Mouse (Mus musculus) gastrocnemius, postnatal 4 days (tissue): ENCODE measurements around the gene Gna12. TPM values are rescaled to one million over a fixed set of nuclear protein-coding genes. Genes with fewer than 3 reads are reported as not detected.

ENCODE experiments used
- DNase-seq, 2 experiments: peaks; one replicate each; pipeline ENCODE4 v3.0.0; 2021 to 2022; ENCODE audit warnings: low spot score in 2 of 2, mixed read lengths in 2 of 2
- total RNA-seq, 2 experiments: library from RNA; stranded (reverse); gene quantifications; 2 replicates each; pipeline ENCODE4 v1.2.3; 2021

The Gna12 gene
- total RNA-seq, 2 experiments from 2014 or later = 52.0 to 55.5 TPM

DNA sequence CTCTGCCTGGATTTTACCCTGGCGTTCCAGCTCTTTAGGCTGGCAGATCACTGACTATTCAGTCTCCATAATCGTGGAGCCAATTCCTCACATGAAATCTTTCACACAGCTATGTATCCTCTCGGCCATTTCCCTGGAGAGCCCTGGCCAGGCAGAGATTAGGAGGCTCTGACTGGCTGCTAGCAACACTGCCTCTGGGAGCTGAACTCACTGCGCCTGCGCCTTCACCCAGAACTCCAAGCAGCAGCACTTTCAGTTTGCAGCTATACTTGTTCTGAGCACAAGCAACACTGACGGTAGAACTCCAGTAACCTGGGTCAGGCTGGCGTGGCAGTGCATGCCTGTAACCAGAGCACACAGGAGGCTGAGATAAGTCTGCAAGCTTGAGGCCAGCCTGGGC is 32.1 kb downstream of the Gna12 start:
- DNase-seq = peak in 1 of 2 experiments; percentile 33

DNA sequence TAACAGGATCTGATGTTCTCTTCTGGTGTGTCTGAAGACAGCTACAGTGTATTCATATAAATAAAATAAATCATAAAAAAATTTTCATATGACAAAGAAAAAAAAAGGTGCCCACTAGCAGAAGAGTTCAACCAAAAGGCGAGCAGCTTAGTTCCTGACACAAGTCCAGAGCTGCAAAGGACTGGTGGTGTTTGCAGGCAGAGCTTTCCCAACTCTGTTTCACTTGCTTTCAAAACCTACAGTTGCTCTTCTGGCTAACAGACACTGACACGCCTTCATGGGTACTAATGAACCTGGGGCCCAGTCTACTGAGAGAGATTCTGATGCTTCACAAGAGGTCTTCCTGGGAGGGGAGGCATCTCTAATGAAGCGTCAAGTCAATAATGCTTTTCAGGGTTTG is 34.2 kb downstream of the Gna12 start:
- no peak for DNase-seq

DNA sequence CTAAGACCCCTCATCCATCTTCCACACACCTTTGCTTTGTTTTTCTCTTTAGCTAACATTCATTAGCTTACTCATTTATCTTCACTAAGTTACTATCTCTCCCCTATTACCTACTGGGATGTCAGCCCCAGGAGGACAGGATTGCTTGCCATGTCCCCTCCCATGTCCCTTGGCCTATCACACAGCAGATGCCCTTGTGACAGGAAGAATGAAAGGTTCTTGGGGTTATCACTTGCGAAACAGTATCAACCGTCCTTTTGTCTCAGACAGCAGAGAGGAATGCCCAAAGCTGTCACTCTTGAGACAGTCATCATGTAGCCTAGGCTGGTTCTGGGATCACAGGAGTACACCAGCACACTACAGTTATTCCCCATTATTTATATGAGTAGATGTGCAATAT is 35.1 kb downstream of the Gna12 start:
- DNase-seq = no peak

DNA sequence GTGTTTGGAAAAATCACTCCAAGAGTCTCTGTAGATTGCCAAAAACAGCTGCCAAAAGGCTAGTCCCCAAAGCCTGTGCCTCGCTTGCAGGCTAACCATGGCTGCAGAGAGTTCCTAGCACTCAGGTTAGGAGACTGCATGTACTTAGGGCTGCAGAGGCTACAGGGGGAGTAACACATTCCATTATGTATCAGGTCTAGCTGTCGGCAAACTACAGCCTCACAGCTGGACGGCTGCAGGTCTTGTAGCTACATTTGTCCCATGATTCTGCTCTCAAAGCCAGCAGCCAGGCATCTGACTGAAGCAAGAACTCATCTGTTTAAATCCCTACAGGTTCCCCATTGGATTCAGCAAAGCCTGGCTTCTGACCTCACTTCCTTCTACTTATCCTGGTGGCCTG is 35.5 kb downstream of the Gna12 start:
- no peak for DNase-seq

DNA sequence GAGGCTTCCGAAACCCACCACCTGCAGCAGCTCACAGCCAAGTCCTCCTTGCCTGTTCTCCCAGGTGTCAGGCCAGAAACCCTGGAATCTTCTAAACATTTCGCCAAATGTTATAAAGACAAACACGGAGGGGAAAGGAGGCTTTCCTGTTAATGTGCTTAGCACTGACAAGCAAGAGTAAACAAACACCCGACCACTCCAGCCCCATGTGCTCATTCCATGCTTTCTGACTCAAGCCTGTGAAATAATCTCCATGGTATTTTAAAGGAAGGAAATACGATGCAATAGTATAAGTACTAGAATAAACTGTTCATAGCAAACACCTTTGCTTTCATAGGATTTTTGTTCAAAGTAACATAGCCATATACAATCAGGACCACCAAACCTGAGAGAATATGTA is 38.0 kb downstream of the Gna12 start:
- no peak for DNase-seq

DNA sequence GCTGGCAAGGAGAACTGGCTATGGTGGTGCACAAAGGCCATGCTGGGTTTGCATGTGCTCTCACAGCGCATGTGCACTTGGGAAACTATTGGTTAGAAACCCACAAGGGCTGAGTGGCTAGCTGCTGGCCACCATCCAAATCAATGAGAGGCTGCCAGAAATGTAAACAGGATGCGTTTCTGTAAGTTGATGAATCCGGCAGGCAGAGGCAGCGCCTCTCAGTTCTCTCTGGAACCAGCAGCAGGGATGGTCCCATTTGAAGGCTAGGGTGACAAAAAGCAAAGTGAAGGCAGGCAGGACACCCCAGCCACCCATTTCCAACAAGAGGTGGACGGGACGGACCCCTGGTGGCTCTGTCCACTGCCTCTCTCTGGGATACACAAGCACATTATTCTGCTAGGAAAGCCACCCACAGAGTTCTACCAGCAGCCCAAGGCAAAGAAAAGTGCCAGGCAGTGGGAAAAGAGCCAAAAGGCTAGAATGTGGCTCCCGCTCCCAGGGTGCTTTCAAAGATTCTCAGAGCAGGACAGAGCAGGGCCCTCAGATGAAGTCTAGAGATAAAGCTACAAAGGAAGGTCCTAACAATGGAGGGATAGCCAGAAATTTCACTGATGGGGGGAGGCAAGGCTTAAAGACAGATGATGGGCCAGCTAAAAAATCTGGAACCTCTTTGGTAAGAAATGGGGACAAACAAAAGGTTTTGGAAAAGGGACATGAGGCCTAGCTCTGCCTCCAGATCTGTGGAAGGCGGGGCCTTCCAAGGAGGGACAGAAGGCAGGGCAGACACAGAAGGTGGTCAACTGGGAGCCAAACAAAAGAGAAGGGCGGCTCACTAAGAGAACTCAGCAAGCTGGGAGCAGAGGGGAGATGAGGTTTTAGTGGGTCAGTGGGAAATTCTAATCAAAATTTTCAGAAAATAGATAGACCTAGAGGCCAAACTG is 39.0 kb downstream of the Gna12 start:
- DNase-seq = peak in 1 of 2 experiments; percentile 46

DNA sequence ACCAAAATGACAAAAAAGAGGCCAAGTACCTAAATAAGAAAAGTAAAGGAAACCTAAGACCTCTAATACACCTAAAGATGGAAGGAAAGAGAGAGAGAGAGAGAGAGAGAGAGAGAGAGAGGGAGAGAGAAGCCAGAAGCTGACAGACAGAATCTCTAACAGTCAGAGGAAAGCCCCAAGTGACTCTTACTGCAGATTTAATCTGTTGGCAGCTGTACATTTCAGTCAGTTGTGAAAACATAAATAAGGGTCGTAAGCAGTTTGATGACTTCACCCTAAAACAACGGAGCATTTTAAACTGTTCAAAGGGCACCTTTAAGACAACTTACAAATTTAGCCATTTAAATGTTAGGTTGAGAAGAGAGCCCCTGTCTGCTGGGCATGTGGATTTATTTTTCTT is 39.8 kb downstream of the Gna12 start:
- DNase-seq = no peak

DNA sequence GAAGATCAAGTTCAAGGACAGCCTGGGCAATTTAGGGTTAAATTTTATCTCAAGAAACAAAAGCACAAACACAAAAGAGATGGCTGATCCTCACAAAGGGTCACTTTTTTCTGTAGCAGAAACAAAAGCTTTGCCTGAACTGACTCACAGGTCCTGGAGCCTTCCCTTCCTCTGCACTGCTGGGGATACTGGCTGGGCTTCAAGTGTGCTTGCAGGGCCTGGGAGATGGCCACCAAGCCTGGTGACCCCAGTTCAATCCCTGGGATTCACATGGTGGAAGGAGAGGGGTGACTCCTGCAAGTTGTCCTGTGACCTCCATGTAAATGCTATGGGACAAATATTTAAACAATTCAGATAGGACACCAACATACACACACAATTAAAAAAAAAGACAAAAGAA is 40.7 kb downstream of the Gna12 start:
- DNase-seq = no peak

DNA sequence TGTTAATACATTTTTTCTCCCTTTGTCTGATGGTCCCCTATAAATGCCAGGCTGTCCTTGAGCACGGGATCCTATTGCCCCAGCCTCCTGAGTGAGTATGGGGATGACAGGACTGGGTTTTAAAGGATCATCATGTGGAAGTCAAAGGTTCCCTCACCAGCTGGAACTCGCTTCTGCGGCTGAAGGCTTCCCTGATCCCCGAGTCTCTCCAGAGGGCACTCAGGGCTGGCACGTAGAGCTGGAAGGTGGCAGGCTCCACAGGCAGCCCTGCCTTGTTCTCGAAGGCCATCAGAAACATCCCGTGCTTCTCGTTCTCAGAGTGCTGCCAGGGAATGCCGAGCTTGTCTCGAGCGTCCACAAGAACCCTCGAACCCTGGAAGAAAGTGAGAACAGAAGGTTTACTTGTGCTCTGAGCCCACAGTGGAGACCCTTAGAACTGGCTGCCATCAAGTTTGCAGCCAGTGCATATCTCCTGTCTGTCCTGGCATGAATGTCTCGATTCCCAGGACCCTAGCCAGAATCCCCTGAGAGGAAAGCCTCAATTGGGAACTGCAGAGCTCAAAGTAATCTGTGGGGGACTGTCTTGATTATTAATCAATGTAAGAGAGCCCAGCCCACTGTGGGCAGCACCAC is 44.9 kb downstream of the Gna12 start:
- no peak for DNase-seq

DNA sequence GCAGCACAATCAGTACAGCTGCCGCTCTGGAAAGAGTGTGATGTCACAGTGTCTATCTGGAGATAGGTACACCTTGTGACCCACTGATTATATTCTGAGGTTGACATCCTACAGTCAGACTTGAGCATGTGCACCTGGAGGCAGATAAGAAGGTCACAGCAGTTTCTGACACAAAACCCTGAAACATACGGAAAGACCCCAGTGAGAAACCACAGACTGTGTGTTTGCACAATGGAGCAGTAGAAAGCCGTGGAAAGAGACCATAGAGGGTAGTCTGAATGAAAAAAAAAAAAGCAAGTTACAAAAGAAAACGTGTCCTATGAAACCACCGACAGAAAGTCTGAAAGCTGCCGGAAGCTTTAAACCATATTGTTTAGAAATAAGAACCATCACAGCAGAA is 45.9 kb downstream of the Gna12 start:
- DNase-seq = no peak

DNA sequence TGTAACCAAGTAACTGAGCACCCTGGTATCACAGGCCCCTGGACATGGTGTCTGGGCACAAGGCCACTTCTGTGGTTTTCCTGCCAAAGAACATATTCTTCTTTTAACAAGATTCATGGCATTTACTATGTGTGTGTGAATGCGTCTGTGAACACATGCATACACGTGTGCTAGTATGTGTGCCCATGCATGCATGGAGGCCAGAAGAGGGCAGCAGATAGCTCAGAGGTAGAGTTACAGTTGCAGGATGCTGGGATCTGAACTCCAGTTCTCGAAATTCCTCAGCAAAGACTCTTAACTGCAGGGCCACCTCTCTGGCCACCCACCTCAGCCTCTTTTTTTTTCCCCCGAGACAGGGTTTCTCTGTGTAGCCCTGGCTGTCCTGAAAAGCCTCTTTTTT is 46.7 kb downstream of the Gna12 start:
- no peak for DNase-seq

DNA sequence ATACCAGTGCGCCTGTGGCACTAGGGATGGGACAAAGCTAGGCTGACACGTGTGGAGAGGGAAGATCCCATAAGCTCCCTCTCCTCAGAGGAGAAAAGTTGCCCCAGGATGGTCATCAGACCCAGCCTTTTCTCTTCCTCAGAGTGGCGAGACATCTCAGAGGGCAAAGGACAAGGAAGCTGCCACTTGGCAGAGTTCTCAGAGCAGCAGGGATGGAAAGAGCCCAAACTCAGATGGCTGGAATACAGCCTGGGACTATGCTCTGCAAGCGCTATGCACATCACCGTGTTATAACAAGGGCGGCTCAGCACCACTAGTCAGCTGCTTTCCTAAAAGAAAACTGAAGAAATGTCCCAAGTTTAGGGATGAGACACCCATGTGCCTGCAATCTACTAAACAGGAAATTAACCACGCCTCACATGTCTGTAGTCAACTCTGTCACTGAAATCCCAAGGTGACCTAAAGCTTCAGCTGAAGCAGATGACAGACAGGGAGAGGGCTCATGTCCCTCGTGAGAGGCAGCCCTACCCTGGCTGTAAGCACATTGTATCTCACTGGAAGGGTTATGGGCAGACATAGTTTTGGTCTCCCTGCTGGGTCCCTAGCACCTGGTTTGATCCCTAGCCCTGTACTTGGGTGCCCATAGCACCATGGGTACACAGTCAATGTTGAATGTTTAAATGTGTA is 48.2 kb downstream of the Gna12 start:
- no peak for DNase-seq

DNA sequence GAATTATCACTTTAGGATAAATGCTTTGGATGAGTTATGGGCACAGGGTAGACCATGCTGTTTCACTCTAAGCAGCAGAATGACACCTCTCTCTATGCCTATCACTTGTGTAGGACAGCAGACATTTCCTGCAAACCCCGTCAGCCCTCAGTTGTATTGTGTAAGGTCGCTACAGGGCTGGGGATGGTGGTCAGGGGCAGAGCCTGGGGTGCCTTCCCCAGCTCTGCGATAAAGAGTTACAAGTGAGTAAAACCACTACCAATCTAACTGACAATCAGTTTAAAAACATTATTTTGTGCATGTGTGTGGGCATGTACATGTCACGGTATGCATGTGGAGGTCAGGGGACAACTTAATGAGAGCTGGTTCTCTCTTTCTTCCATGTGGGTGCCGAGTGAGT is 49.1 kb downstream of the Gna12 start:
- no peak for DNase-seq

DNA sequence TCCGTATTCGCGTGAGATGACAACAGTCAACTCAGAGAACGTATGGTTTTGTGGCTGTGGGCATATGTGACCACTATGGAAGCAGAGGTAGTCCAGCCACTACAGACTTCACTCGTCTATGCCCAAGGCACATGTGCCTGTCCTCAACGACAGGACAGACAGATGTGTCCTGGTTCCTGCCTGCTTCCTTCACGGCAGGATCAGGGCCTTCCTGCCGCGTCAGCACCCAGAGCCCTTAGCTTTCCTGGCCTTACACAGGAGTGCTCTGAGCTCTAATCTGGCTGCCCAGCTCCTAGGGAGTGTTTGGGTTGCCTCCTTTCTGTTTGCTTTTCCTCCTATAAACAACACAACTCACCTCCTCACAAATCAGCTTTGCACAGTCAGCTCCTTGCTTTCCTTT is 53.3 kb downstream of the Gna12 start:
- no peak for DNase-seq

DNA sequence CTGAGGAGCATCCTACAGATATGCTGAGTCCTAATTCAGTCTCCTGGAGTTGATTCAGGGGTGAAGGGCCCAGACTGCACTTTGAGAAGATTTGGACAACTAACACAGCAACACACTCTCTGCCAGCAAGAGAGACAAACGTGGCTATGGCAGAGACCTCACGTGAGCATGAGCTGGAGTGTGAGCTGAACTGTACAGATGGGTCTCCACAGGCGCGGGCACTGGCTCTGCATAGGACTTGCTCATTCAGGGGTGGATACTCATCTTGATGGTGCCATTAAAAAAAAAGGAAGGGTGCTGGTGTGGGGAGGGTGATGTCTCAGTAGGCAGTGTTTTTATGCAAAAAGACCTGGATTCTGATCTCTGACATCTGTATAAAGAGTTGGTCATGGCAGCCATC is 55.1 kb downstream of the Gna12 start:
- no peak for DNase-seq

DNA sequence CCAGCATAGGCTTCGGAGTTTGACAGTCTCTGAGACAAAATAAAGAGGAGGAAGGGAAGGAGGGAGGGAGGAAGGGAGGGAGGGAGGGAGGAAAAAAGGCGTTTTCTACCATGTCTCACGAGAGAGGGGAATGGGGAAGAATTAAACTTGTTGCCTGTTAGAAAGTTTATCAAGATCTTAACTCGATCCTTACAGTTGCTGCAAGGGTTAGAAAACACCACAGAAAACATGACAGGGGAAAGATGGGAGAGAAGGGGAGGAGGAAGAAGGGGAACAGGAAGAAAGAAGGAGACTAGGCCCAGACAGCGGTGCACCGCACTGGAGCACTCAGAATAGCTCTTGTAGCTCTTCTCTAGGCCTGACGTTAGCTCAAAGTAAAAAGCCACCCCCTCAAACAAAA is 58.1 kb downstream of the Gna12 start:
- no peak for DNase-seq

DNA sequence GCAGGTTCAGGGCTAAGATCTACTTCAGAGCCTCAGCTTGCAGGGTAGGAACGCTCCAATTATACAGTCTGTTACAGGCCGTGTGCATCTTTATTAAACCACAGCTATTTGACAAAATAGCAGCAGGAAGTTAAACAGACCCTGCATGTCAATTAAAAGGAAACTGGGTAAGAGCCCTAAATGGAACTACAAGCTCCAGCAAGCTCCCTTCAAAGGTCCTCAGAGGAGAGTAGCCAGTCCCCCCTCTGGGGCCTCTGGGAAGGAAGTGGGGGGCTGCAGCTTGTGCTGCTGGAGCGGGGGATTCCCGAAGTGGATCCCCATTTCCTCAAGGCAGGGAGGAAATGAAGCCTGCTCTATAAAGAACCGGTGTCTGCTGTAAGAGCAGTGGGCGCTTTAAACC is 58.6 kb downstream of the Gna12 start:
- no peak for DNase-seq

DNA sequence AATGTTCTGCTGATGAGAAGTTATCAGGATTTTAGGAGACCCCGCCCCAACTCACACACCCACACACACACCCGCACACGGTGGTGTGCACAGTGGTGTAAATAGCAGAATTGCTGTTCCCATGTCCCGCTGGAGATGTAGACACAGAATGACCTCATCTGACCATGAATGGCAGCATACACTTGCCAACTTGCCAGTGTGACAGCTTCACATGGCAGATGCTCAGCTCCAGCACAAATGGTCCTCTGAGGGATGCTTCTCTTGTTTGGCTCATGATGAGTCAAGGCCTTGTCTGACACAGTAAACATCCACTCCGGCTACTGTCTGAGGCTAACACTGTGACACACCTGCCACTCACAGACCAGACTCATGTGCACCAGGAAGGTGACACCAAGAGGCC is 61.9 kb downstream of the Gna12 start:
- no peak for DNase-seq

DNA sequence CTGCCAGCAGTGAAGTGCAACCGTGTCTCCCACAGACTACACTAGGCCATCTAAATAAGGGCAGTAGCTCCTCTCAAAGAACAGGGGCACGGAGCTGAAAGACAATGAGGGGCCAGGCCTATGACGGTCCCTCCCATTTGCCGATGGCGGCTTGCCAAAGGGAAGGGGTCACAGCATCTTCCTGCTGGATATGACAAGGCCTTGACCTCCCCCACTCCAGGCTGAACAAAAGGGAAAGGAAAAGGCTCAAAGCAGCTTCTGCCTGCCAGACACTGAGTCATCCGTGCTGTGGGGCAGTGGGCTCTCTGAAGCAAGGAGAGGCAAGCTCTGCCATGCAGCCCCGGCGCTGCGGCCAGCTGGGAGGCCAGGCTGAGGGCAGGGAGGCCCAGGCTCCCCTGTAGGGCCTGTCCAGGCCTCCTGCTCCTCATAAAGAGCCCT is 62.5 kb downstream of the Gna12 start:
- DNase-seq = peak; percentile 55 to 79

DNA sequence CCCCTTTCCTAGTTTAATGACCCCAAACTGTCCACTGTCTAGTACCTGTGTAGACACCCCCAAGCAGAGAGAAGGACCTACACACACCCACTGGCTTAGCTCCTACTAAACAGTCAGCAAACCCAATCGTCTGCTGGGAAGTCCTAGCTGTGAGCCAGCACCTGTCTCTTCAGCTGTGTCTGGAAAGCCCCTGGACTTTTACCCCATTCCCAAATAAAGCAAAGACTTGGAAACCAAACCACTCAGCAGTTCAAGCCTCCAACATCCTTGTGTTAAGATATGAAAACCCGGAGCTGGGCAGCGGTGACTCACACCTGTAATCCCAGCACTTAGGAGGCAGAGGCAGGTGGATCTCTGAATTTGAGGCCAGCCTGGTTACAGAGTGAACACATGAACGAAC is 63.7 kb downstream of the Gna12 start:
- DNase-seq = no peak

DNA sequence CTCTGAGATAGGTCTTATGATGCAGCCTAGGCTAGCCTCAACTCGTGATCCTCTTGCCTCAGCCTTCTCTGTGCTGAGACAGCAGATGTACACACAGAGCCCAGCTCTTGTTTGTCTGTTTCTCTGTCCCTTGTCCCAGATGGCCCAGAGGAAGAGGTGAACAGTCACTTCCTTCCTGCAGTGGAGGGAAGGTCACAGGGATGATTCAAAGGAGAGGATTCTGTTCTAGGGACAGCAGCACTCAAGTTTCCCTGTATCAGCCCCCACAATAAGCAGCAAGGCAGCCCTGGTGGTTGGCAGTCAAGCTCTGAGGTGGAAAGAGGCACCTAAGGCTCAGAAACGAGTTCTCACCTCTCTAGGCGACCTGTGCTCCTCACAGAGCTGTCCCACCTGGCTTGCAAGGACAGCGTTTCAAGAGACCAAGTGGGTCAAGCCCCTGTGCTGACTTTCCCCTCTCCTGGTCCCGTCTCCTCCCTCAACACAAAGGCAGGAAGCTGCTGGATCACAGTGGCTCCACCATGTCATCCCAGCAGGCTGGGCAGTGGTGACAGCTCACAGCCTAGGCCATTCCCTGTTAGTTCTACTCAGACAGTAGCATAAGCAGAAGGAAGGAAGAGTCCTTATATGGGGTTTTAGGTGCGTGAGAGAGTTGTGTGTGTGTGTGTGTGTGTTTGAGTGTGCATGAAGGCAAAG is 65.2 kb downstream of the Gna12 start:
- no peak for DNase-seq

DNA sequence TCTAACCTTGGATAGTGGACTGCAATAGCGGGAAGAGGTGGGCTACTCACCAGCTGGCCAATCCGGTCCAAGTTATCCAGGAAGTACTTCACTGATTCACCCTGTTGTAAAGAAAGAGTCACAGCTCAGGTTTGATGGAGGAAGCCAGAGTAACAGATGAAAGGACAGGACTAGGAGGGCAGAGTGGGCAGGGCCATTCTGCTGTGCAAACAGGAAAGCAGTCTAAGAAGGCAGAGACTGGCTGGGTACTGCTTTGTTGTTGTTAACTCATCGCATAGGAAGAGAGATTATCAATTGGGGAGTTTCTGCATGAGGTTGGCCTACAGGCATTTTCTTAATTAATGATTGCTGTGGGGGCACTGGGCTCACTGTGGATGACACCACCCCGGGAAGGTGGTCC is 67.7 kb downstream of the Gna12 start:
- no peak for DNase-seq
